In the genomic region with DNA sequence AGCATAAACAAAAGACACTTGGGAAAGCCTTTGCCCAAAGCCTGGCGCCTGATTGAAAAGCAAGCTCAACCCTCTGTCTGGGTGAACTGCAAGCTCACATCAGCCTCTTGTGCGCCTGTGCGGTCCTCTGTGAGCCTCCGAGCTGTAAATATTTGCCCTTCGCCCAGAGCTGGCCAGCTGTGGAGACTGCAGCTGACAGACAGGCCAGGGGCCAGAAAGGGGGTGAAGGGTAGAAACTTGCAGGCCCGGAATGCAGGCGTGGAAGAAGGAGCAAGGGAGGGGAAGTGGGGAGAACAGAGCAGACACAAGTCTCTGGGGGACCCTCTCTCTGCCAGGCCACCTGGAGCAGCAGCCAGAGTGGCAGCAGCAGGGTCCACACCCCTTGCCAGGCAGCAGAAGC, we compare ENCODE assay signal across 9 mouse cellular contexts. TPM values are rescaled to one million over a fixed set of nuclear protein-coding genes. Genes with fewer than 3 reads are reported as not detected.
A peak's percentile ranks its signal among the peaks of the same experiment; 100 is the strongest.
DNase-seq lines count a peak whose midpoint lies in the region; ATAC-seq lines count a peak whose summit lies in the region.
"Had no signal": no experiment of that assay in that cellular context is flagged by ENCODE, and none has a peak within 500 bp of the region (broad histone marks: within the 10 kb centered on the region; RNA-seq: fewer than 3 reads in every experiment).

No protein-coding gene starts in this region.

- 3% methylated on average over 7 of the region's 7 CpGs for WGBS in forebrain, embryonic 12.5 days

- H3K9ac ChIP-seq in forebrain, embryonic 12.5 days, result peak overlapping the region; percentile 12; the same call in 1 of the 2 replicates

- DNase-seq in adrenal gland, postnatal 14 days, result peak; percentile 79
- peak; percentile 62 to 75 for DNase-seq in heart, postnatal 14 days
- DNase-seq in kidney, postnatal 36 days, result peak; percentile 83 to 90
- DNase-seq in mesoderm, embryonic 11.5 days (ENCODE audit: low read depth, low spot score), result peak; percentile 87
- DNase-seq in cerebellum, adult 9-11 months, result no peak
- no peak for DNase-seq in layer of hippocampus, postnatal 10 days (ENCODE audit: low spot score in 2 of 2)

- no peak for ATAC-seq in forebrain, embryonic 12.5 days (ENCODE audit: low FRiP score)
- ATAC-seq in megakaryocyte progenitor cell, adult 5-6 weeks (replicated peaks; ENCODE audit: poor library complexity), result no peak
- ATAC-seq: Patski had no signal

- intact Hi-C loops in heart, postnatal 14 days (cut with DNase I), result loop anchor here (5.0 to 10.0 kb wide), 2 partner anchors 158 to 490 kb away; no protein-coding TSS in a partner anchor

- H3K4me3 ChIP-seq in forebrain, embryonic 12.5 days (replicated peaks), result peak overlapping the region; percentile 17

- H3K36me3 ChIP-seq in forebrain, embryonic 12.5 days (replicated peaks), result no peaks in the 10 kb centered on the region

- peaks cover 36% of the 10 kb centered on the region for H3K27me3 ChIP-seq in forebrain, embryonic 12.5 days

- H3K4me2 ChIP-seq in forebrain, embryonic 12.5 days, result peak overlapping the region; percentile 44

- H3K27ac ChIP-seq in forebrain, embryonic 12.5 days, result peak overlapping the region; percentile 65

- H3K4me1 ChIP-seq in forebrain, embryonic 12.5 days, result peaks cover 34% of the 10 kb centered on the region

- no peaks in the 10 kb centered on the region for H3K9me3 ChIP-seq in forebrain, embryonic 12.5 days

RNA-seq across cellular contexts. Expression of gene Pdzrn3, which starts 3.0 kb away (rescaled TPM):
- 14.5 and 14.9 TPM in 2 replicates for total RNA-seq in adrenal gland, postnatal 14 days (2021)
- 7.7 and 8.8 TPM in 2 replicates for polyA plus RNA-seq in forebrain, embryonic 12.5 days (2016; fragmentation: Nextera tagmentation; extraction: Ambion mirVana)
- 10 to 100 TPM; 33.4 to 35.0 TPM for total RNA-seq in heart, postnatal 14 days (2021)
- total RNA-seq in megakaryocyte progenitor cell, adult 5-6 weeks (2015), result not detected in 2 replicates
- 0.08 TPM in 1 of 2 replicates, not detected in the other for total RNA-seq in megakaryocyte progenitor cell, adult 5-6 weeks (2017)
- total RNA-seq in layer of hippocampus, postnatal 10 days (2021), result 10 to 100 TPM; 18.8 to 21.4 TPM

Comparison
In these comparisons a context has a peak if more than half of its experiments do, and no peak if none do; other contexts are left out.
1. DNase-seq: peak in adrenal gland, postnatal 14 days (single experiment), heart, postnatal 14 days (2 of 2), kidney, postnatal 36 days (2 of 2) and mesoderm, embryonic 11.5 days (single experiment); none in cerebellum, adult 9-11 months (single experiment) and layer of hippocampus, postnatal 10 days (0 of 2).
2. RNA of gene Pdzrn3, which starts 3.0 kb away (total RNA-seq): 33.4 to 35.0 TPM in heart, postnatal 14 days, 18.8 to 21.4 TPM in layer of hippocampus, postnatal 10 days and 14.5 to 14.9 TPM in adrenal gland, postnatal 14 days; 0.08 TPM in megakaryocyte progenitor cell, adult 5-6 weeks; every median in the first group is over 10 times any median in the second.